Mouse (Mus musculus): Measurements from ENCODE around the gene Usp18.

- TF ChIP-seq GATA1 (IDR thresholded peaks at IDR 0.05; ENCODE audit: borderline replicate concordance, low read length) (no peak), FLI1 (IDR thresholded peaks at IDR 0.05; ENCODE audit: low read length) (no peak)
Observed at GRCm38 (mm10) chr6:121232652-121233051, 13.1 kb upstream of the Usp18 start.

Data from megakaryocyte, embryonic 14.5 days (primary cell).